Mouse (Mus musculus): ENCODE measurements around the gene Hbp1.

The Hbp1 gene

GRCm38 (mm10) chr12:31900391-31900914 is 49.9 kb downstream of the Hbp1 start:
- DNase-seq: peak in 1 of 2 experiments; percentile 17

- no peak for DNase-seq
These were observed 52.9 kb downstream of the Hbp1 start for GRCm38 (mm10) chr12:31897456-31897855.

DNA sequence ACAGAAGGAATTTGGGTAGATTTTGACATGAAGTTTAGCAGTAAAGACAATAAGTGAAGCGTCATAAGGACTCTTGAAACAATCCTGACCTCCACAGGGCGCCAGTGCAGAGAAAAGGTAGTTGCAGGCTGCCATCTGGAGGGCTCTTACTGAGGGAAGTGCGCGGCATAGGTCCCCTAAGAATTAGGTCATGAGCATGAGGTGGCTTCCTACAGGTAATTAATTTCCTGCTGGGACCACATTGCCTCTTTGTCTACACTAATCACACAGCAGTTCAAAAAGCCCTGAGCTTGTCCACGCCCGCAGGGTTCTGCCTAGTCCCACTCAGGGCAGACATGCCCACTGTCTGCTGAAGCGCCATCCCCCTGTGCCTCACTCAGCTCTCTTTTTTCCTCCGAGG is 53.3 kb downstream of the Hbp1 start:
- DNase-seq: no peak

- no peak for DNase-seq
These were observed 54.0 kb downstream of the Hbp1 start for GRCm38 (mm10) chr12:31896295-31896694.

GRCm38 (mm10) chr12:31895888-31896287 is 54.4 kb downstream of the Hbp1 start:
- DNase-seq: no peak

- DNase-seq: no peak
These were observed 55.1 kb downstream of the Hbp1 start for GRCm38 (mm10) chr12:31895095-31895734.

DNA sequence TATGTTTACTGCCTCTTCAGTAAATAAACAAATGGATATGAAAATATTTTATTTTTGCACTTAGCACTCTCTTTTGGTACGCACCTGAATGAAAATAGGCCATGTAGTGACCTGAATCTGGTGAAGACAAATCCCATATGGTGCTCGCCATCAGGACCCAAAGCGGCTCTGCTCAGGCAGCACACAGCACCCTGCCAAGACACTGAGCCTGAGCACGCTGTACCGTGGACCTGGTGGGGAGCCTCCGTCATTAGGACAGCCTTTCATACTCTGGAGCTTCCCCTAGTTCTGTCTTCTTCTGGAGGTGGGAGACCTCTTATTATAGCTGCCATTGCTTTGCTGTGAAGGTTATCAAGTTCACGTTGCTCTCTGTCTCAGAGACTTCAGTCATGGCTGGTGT is 57.6 kb downstream of the Hbp1 start:
- DNase-seq: no peak

- no peak for DNase-seq
These were observed 58.3 kb downstream of the Hbp1 start for GRCm38 (mm10) chr12:31892079-31892478.

GRCm38 (mm10) chr12:31890685-31891084 is 59.6 kb downstream of the Hbp1 start:
- no peak for DNase-seq

GRCm38 (mm10) chr12:31885844-31886606 is 64.3 kb downstream of the Hbp1 start:
- DNase-seq: no peak

DNA sequence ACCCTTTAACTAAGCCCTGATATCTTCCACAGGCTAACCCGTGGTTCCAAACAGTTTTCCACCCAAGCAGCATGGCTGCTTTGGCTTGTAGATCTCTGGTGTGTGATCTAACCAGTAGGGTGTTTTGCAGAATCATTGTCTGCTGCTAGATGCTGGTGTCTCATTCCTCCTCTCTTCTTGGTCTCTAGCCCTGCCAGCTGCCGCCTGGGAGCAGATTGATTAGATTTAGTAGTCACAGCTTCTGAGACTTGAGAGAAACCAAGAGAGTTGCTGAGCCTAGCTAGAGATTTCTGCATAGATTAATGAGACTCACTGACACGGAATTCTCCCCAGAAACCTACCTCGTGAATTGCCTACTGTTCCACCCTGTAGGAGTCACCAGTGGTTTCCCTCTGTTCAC is 65.3 kb downstream of the Hbp1 start:
- DNase-seq: no peak

- no peak for DNase-seq
These were observed 66.0 kb downstream of the Hbp1 start for GRCm38 (mm10) chr12:31884365-31884764.

DNA sequence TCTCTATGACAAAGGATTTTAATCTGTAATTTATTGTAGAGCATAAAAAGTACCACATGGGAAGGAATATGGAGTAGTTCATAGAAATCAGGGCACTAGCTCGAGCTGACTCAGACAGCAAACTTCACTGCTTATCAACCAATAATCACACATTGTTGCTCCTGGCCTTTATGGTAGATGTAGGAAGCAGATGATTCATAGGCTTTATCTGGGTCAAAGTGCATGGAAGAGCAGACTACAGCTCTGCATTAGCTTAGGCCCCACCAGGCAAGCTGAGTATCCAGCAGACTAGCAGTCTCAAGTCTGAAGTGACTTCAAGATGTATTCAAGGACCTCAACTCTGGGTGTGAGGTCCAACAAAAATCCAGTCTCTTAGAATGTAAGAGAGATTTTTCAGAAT is 67.6 kb downstream of the Hbp1 start:
- DNase-seq: no peak

- DNase-seq: no peak
These were observed 73.6 kb downstream of the Hbp1 start for GRCm38 (mm10) chr12:31876775-31877174.
